Mouse (Mus musculus): Measurements from ENCODE around the gene Zc3h10. TPM values are rescaled to one million over a fixed set of nuclear protein-coding genes. Genes with fewer than 3 reads are reported as not detected.
"Not testable (repeated sequence)": the region's sequence is repeated elsewhere in the genome, so short reads cannot be mapped to it uniquely, and the experiment has no call there.

The Zc3h10 gene
- polyA plus RNA-seq, 1 experiment, result 11.3 TPM

- DNase-seq (ENCODE audit: extremely low spot score in 1 of 2, low spot score in 1 of 2), result no peak
These were observed 8.7 kb upstream of the Zc3h10 start for GRCm38 (mm10) chr10:128556286-128556685.

- not testable (repeated sequence) for DNase-seq (ENCODE audit: extremely low spot score in 1 of 2, low spot score in 1 of 2)
These were observed 8.0 kb upstream of the Zc3h10 start for GRCm38 (mm10) chr10:128555567-128555966.

- not testable (repeated sequence) for DNase-seq (ENCODE audit: extremely low spot score in 1 of 2, low spot score in 1 of 2)
These were observed 2.7 kb upstream of the Zc3h10 start for GRCm38 (mm10) chr10:128550144-128550823.

GRCm38 (mm10) chr10:128549682-128550057, 2.1 kb upstream of the Zc3h10 start:
- not testable (repeated sequence) for DNase-seq (ENCODE audit: extremely low spot score in 1 of 2, low spot score in 1 of 2)

DNA sequence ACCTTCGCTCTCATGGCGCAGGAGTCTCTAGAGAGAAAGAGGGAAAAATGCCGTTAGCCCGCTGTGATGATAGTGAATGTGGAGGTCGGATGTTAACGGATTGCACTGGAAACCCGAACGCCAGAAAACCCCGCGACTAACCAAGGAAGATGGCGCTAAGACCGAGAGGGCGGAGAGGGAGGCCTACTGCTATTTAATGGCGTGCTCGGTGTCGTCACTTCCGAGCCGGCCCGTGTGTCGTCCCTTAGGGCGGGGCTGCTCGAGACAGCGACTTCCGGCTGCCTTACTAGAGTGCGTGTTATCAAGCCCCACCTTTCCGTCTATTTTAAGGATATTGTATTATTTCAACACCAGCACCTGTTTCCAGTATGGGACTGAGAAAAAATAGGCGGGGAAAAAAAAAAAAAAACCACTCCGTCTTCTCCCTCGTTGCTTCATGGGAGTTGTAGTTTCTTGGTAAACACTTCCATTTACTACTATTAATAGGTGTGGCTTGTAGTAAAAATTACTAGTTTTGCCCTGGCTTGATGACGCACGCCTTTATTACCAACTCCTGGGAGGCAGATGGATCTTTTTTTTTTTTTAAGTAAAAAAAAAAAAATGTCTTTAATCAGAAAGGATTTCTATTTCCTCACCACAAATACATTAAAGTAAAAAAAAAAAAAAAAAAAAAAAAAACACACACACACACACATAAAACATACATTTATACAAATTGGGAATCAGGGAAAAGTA, 1.5 kb upstream of the Zc3h10 start, which contains the start of gene Rpl41:
Rpl41 (minus strand) TSS at position 359 of the 735 bp plus-strand sequence.
- DNase-seq (ENCODE audit: extremely low spot score in 1 of 2, low spot score in 1 of 2), result peak; percentile 93 to 94

DNA sequence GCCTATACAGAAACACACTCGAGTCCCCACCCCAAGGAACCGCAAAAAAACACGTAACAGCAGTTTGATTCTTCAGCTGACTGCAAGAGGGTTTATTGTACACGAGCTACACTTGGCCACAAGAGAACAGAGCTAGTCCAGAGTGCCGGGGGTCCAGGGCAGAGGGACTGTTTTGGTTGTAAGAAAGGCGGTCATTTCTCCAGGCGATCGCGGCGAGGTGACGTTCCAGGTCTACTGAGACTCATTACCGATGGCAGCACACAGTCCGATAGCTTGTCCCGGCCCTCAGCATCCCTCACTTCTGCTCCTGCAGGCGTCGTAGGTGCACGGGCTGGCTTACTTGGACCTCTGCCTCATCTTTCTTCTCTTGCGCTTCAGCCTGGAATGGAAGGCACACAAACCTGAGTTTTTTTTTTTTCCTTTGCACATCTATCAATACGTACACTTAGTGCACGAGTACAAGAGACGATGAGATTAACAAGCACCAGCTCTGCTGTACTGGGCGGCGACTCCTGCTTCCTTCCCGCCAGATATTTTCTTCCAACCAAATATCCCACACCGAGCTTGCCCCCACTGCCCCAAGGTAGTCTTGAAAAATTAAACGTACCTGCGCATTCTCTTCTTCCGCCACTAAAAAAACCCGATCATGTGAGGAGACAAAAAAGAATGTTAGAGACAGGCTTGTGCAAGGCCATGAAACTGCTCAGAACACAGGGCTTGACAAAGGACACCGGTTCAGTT, 647 bp upstream of the Zc3h10 start:
- not testable (repeated sequence) for DNase-seq (ENCODE audit: extremely low spot score in 1 of 2, low spot score in 1 of 2)

DNA sequence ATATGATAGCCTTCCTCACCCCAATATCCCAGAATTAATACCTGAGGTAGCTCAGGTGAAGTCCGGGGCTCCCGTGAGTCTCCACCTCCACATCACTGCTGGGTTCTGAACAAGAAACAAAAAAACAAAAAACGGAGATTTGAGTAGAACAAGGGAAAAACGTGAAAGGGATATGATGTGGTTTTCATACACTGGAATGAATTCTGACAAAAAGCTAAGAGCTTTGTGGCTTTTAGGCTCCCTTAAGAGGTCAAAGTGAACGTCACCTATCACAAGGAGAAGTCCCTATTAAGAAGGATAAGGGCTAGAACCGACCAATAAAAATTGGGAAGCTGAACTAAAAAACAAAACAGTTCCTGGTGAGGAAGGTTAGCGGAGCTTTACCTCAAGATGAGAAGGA, 787 bp downstream of the Zc3h10 start:
- DNase-seq (ENCODE audit: extremely low spot score in 1 of 2, low spot score in 1 of 2), result no peak

GRCm38 (mm10) chr10:128546361-128546760, 1.2 kb downstream of the Zc3h10 start:
- DNase-seq (ENCODE audit: extremely low spot score in 1 of 2, low spot score in 1 of 2), result peak in 1 of 2 experiments; percentile 58

DNA sequence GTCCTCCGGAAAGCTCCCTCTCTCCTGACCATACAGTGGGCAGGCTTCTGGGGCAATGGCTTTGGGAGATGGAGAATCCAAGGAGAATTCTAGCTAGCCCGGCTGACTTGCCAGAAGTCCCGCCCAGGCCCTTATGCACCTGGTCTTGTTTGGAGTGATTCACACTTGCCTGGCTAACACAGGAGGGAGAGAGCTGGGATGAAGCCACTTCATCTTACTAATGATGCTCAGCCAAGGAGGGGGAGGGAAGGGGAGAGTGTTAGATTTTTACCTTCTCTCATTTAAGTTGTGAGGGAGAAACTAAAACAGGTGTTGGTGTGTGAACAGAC, 2.0 kb downstream of the Zc3h10 start:
- DNase-seq (ENCODE audit: extremely low spot score in 1 of 2, low spot score in 1 of 2), result no peak

- DNase-seq (ENCODE audit: extremely low spot score in 1 of 2, low spot score in 1 of 2), result no peak
These were observed 2.7 kb downstream of the Zc3h10 start for GRCm38 (mm10) chr10:128544674-128545569.

DNA sequence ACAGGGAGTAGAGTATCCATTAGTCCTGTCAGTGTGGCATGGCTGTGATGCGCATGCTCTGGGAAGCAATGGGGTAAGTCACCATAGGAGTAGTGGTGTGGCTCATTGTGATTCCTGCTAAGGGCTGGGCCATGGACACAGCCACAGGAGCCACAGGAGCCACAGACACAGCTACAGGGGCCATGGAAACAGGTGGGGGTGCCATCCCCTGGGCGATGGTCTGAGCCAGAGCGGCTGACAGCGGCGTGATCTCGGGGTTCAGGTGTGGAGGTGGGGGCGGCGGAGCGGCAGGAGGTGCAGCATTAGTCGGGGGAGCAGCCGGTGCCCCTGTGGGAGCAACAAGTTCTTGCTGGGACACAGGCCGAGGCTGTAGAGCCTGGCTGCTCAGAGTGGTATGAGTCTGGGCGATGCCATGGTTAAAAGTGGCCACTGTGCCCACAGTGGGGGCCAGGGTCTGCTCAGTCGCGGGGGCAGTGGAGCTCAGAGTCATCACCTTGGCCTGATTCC, 3.4 kb downstream of the Zc3h10 start:
- DNase-seq (ENCODE audit: extremely low spot score in 1 of 2, low spot score in 1 of 2), result no peak

GRCm38 (mm10) chr10:128543100-128543499, 4.5 kb downstream of the Zc3h10 start:
- DNase-seq (ENCODE audit: extremely low spot score in 1 of 2, low spot score in 1 of 2), result no peak

- DNase-seq (ENCODE audit: extremely low spot score in 1 of 2, low spot score in 1 of 2), result no peak
These were observed 9.2 kb downstream of the Zc3h10 start for GRCm38 (mm10) chr10:128538340-128538870.

GRCm38 (mm10) chr10:128536266-128536940, 11.2 kb downstream of the Zc3h10 start:
- DNase-seq (ENCODE audit: extremely low spot score in 1 of 2, low spot score in 1 of 2), result peak; percentile 81 to 96

GRCm38 (mm10) chr10:128535624-128536265, 11.8 kb downstream of the Zc3h10 start:
- DNase-seq (ENCODE audit: extremely low spot score in 1 of 2, low spot score in 1 of 2), result no peak

DNA sequence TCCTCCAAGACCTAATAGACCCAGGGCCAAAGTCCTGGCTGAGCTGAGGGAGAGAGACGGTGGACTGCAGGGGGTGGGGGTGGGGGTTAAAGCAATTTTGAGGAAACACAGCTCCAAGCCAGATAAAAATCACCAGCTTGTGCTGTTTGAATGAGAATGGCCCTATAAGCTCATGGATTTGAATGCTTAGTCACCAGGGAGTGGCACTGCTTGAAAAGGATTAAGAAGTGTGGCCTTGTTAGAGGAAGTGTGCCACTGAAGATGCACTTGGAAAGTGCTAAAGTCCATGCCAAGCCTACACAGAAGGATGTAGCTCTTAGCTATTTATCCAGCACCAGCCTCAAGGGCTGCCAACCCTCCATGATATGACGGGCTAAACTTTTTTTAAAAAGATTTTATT, 12.4 kb downstream of the Zc3h10 start:
- no peak for DNase-seq (ENCODE audit: extremely low spot score in 1 of 2, low spot score in 1 of 2)

DNA sequence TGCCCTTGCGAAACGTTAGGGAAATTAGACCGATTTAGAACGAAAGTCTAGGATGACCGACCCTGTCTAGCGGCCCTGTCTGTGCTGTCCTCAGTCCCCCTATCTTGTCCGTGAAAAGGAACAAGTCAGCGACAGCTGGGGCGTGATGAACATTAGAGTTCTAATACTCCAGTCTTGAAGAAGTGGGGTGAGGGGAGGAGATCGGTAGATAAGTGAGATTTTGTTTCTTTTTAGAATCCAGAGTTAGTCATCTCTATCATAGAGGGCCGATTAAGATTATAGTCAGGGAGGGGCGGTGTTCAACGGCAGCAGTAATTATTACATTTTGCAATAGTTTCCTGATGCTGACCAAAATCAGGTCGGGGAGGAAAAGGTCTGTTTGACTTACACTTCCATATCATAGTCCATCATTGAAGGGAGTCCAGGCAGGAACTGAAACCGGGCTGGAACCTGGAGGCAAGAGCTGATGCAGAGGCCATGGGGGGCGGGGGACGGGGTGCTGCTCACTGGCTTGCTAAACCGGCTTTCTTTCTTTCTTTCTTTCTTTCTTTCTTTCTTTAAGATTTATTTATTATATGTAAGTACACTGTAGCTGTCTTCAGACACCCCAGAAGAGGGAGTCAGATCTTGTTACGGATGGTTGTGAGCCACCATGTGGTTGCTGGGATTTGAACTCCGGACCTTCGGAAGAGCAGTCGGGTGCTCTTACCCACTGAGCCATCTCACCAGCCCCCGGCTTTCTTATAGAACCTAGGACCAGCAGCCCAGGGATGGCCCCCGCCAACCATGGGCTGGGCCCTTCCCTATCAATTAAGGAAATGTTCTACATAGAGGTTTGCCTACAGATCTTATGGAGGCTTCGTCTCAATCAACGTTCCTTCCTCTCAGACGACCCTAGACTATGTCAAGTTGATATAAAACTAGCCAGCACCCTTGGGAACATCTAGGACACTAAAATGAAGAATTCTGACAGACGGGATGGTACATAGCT, 20.9 kb downstream of the Zc3h10 start:
- no peak for DNase-seq (ENCODE audit: extremely low spot score in 1 of 2, low spot score in 1 of 2)
